Mouse (Mus musculus): ENCODE data around the gene Six1. TPM values are rescaled to one million over a fixed set of nuclear protein-coding genes. Genes with fewer than 3 reads are reported as not detected.

Six1 gene
- polyA plus RNA-seq, 1 experiment from 2014 or later: 0.02 TPM

DNA sequence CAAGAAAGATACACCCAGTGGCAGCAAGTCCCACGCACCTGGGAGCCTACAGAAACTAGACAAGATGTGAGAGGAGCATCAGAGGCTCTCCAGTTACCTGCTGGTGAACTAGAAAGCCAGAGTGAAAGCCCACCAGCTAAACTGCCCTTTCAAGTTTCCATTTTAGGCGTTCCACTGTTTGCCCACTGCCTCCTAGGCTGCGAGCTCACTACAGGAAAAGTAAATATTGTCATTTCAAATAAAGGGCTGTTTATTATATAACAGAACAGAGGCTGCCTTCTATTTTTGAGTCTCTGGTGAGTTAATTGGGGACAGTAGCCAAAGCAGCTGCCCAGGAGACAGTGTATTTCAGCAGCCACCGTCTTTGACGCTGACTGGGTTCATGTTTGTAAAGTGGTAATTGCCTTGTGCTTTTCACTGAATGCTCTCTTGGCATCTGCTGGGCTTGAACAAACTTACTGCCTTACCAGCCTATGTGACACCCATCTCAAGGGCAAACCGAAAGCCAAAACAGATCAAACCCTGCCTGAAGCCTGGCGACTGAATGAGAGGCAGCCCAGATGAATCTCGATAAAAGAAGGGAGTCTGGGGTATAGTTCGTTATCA is 7.2 kb upstream of the Six1 start:
- Histone ChIP-seq H3K4me1 (replicated peaks; ENCODE audit: control insufficient read depth, insufficient read depth) (no peaks in the 10 kb centered on the region), H3K36me3 (ENCODE audit: control insufficient read depth, insufficient read depth, low read length) (no peaks in the 10 kb centered on the region), H3K27ac (replicated peaks) (no peak overlapping the region), H3K4me2 (replicated peaks; ENCODE audit: low read depth) (no peak overlapping the region), H3K9me3 (ENCODE audit: control insufficient read depth, low read length) (no peaks in the 10 kb centered on the region), H3K27me3 (ENCODE audit: control insufficient read depth, insufficient read depth, low read length) (no peaks in the 10 kb centered on the region; the same call in 1 of the 2 replicates), H3K4me3 (ENCODE audit: low read depth, low read length) (no peak overlapping the region), H3K9ac (ENCODE audit: low read length) (no peak overlapping the region)
- WGBS: 29% methylated on average over 9 of the region's 9 CpGs
- no peak for TF ChIP-seq EP300 (optimal IDR thresholded peaks at IDR 0.05)
- TF ChIP-seq CTCF (IDR thresholded peaks at IDR 0.05; ENCODE audit: low read depth): no peak
- ATAC-seq (ENCODE audit: low FRiP score, low TSS enrichment) (no peak; the same call in 1 of the 2 replicates), DNase-seq (ENCODE audit: low spot score) (peak; percentile 26)

- Histone ChIP-seq H3K27ac (replicated peaks) (no peak overlapping the region), H3K27me3 (ENCODE audit: control insufficient read depth, insufficient read depth, low read length) (peaks cover 12% of the 10 kb centered on the region; the same call in 1 of the 2 replicates), H3K36me3 (ENCODE audit: control insufficient read depth, insufficient read depth, low read length) (no peaks in the 10 kb centered on the region), H3K4me3 (ENCODE audit: low read depth, low read length) (no peak overlapping the region), H3K9me3 (ENCODE audit: control insufficient read depth, low read length) (no peaks in the 10 kb centered on the region), H3K4me1 (replicated peaks; ENCODE audit: control insufficient read depth, insufficient read depth) (peaks cover 2% of the 10 kb centered on the region; the same call in 1 of the 2 replicates), H3K9ac (ENCODE audit: low read length) (no peak overlapping the region), H3K4me2 (replicated peaks; ENCODE audit: low read depth) (no peak overlapping the region)
- DNase-seq (ENCODE audit: low spot score) (no peak), ATAC-seq (ENCODE audit: low FRiP score, low TSS enrichment) (no peak)
- whole genome bisulfite sequencing: 81% methylated on average over 6 of the region's 6 CpGs
- no peak for TF ChIP-seq CTCF (IDR thresholded peaks at IDR 0.05; ENCODE audit: low read depth)
- TF ChIP-seq EP300 (optimal IDR thresholded peaks at IDR 0.05): no peak
These were observed 3.8 kb upstream of the Six1 start for GRCm38 (mm10) chr12:73057492-73057891.

GRCm38 (mm10) chr12:73055451-73055850 is 1.8 kb upstream of the Six1 start:
- no peak overlapping the region for H3K9ac ChIP-seq (ENCODE audit: low read length)
- no peak overlapping the region for H3K4me3 ChIP-seq (ENCODE audit: low read depth, low read length)
- H3K4me1 ChIP-seq (replicated peaks; ENCODE audit: control insufficient read depth, insufficient read depth): peaks cover 2% of the 10 kb centered on the region; the same call in 1 of the 2 replicates
- no peak overlapping the region for H3K4me2 ChIP-seq (replicated peaks; ENCODE audit: low read depth)
- WGBS: 22% methylated on average over 5 of the region's 5 CpGs
- H3K36me3 ChIP-seq (ENCODE audit: control insufficient read depth, insufficient read depth, low read length): no peaks in the 10 kb centered on the region
- TF ChIP-seq EP300 (optimal IDR thresholded peaks at IDR 0.05) (no peak), CTCF (IDR thresholded peaks at IDR 0.05; ENCODE audit: low read depth) (no peak)
- ATAC-seq (ENCODE audit: low FRiP score, low TSS enrichment) (no peak), DNase-seq (ENCODE audit: low spot score) (no peak)
- peaks cover 19% of the 10 kb centered on the region; the same call in 1 of the 2 replicates for H3K27me3 ChIP-seq (ENCODE audit: control insufficient read depth, insufficient read depth, low read length)
- no peak overlapping the region for H3K27ac ChIP-seq (replicated peaks)
- H3K9me3 ChIP-seq (ENCODE audit: control insufficient read depth, low read length): no peaks in the 10 kb centered on the region

DNA sequence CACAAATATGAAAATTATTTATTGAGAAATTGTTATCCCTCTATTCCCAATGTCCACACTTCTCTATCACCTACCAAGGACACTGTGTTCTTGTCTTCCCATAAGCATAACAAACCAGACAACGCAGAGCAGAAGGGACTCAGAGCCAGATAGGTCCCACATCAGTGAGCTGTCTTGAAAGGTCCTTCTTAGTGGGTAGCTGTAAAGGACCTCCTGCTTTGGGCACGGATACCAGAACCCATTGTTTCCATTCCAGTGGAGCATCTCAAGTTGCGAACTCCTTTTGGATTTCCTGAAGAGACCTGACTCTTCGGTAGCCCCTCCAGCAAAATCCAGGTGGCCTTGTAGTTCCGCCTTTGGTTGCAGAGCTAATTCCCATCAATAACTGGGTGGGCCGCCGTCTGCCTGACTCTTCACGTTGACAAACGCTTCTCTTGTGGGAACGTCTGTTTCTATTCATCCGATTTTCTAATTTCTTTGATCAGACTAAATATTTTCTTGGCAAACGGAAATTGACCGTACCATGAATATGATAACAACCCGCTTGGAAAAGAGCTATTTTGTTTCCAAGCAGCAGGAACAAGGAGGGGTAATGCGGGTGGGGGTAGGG is 994 bp upstream of the Six1 start:
- Histone ChIP-seq H3K9ac (ENCODE audit: low read length) (no peak overlapping the region), H3K4me2 (replicated peaks; ENCODE audit: low read depth) (no peak overlapping the region), H3K27me3 (ENCODE audit: control insufficient read depth, insufficient read depth, low read length) (peaks cover 19% of the 10 kb centered on the region; the same call in 1 of the 2 replicates), H3K9me3 (ENCODE audit: control insufficient read depth, low read length) (no peaks in the 10 kb centered on the region), H3K4me3 (ENCODE audit: low read depth, low read length) (peak overlapping the region; percentile 53; the same call in 1 of the 2 replicates), H3K4me1 (replicated peaks; ENCODE audit: control insufficient read depth, insufficient read depth) (peaks cover 2% of the 10 kb centered on the region; the same call in 1 of the 2 replicates), H3K27ac (replicated peaks) (no peak overlapping the region), H3K36me3 (ENCODE audit: control insufficient read depth, insufficient read depth, low read length) (no peaks in the 10 kb centered on the region)
- ATAC-seq (ENCODE audit: low FRiP score, low TSS enrichment) (no peak), DNase-seq (ENCODE audit: low spot score) (no peak)
- TF ChIP-seq CTCF (IDR thresholded peaks at IDR 0.05; ENCODE audit: low read depth) (no peak), EP300 (optimal IDR thresholded peaks at IDR 0.05) (no peak)
- WGBS: 24% methylated on average over 15 of the region's 15 CpGs

DNA sequence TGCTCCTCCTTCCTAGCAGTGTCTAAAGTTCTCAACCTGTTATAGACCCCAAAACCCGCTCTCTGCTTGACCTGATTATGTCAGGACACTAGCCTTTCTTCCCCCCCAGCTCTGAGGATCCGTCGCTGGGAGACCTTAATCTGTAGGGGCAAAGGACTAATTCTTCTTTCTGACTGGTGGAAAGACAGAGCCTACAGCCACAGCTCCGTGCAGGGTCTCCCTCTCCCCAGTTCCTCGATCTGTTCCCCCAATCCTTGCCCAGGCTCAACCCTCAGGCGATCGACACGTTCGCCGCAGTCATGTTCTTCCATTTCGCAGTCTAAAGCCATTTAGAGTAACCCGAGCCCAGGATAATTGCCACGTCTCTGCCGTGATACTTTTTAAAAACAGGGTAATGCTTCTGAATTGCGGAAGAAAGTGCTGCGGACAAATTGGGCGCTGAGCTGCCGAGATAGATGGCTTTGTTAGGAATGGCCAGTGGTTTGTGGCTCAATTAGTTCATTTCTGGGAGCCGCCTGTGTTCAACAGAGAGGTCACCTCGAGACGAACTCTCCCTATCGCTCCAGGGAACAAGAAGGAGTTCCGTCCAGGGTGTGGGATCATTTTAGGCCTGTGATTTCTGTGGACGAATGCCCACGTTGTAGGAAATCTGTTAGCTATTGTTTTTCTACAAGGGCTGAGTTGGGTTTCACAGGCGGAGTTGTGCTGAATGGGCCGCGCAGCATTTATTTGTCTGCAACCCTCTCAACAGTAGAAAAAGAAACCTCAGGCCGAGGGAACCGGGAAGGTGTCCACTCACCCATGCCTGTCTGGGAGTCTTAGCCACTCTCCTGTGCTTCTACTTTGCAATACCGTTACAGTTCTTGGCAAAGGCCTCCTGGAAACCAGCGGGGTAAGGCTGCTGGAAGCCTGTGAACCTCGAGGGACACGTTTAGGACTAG is 766 bp downstream of the Six1 start:
- Histone ChIP-seq H3K9me3 (ENCODE audit: control insufficient read depth, low read length) (no peaks in the 10 kb centered on the region), H3K36me3 (ENCODE audit: control insufficient read depth, insufficient read depth, low read length) (no peaks in the 10 kb centered on the region), H3K9ac (ENCODE audit: low read length) (no peak overlapping the region), H3K4me1 (replicated peaks; ENCODE audit: control insufficient read depth, insufficient read depth) (peaks cover 2% of the 10 kb centered on the region; the same call in 1 of the 2 replicates), H3K4me3 (ENCODE audit: low read depth, low read length) (peak overlapping the region; percentile 53), H3K27me3 (ENCODE audit: control insufficient read depth, insufficient read depth, low read length) (peaks cover 19% of the 10 kb centered on the region; the same call in 1 of the 2 replicates), H3K4me2 (replicated peaks; ENCODE audit: low read depth) (peak overlapping the region; percentile 80), H3K27ac (replicated peaks) (no peak overlapping the region)
- peak; percentile 21 for DNase-seq (ENCODE audit: low spot score)
- TF ChIP-seq EP300 (optimal IDR thresholded peaks at IDR 0.05) (no peak), CTCF (IDR thresholded peaks at IDR 0.05; ENCODE audit: low read depth) (no peak)
- no peak; the same call in 1 of the 2 replicates for ATAC-seq (ENCODE audit: low FRiP score, low TSS enrichment)
- WGBS: 13% methylated on average over 34 of the region's 34 CpGs

Measured in stomach, postnatal 0 days (tissue).